Mouse (Mus musculus): ENCODE results near the gene Ccl24. TPM values are rescaled to one million over a fixed set of nuclear protein-coding genes. Genes with fewer than 3 reads are reported as not detected.
A peak's percentile ranks its signal among the peaks of the same experiment; 100 is the strongest.

Ccl24 gene
- polyA plus RNA-seq, 1 experiment from 2014 or later, result 0.31 TPM

DNA sequence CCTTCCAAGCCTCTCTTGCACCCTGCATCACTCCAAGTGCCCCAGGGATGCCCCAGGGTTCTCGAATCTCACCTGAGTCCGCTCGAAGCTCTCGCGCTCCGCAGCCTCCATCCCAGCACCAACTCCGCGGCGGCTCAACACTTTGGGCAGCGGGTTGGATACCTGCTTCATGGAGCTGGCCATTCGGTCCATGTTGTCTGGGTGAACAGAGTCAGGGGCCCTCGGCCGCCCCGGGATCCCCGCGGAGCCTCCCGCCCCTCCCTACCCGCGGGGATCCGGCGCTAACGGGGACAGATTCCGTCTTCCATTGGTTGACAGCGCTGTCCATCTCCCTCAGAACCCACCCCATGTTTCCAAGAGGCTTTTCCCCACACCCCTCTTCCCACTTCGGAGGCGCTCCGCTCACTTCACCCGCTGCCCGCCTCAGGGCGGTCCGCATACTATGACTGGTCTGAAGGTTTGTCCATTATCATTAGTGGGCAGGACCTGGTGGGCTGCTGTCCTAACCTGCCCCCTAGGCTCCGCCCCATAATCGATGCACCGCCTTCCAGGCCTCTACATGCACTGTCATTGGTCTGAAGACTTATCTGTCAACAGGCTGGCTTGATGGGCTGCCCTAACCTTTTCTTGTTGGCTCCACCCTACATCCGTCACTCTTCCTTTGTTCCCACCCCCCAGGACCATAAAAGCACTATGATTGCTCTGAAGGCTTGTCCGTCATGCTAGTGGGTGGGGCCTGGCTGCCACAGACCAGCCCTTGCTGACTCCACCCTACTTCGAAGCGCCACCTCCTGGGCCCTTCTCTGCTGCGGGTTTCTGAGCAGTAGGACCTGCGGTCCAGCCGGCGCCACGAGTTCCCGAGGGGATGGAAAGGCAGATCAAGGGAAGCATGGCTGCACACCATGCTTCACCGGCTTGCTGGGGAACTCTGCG lies 27.7 kb downstream of the Ccl24 start, which contains the start of gene Hip1:
Hip1 (minus strand) TSS at position 256 of the 933 bp plus-strand sequence.
- peak within 1 kb of the TSS; percentile 46 for H3K27ac ChIP-seq
- ATAC-seq (ENCODE audit: insufficient number of reproducible peaks, insufficient read depth, low FRiP score, low TSS enrichment, low read depth), result peak; percentile 100
- peaks cover 18% of the 10 kb centered on the region for H3K4me1 ChIP-seq (replicated peaks)
- H3K36me3 ChIP-seq, result no peaks in the 10 kb centered on the region
- peak within 1 kb of the TSS; percentile 69 for H3K4me3 ChIP-seq (replicated peaks)
- peak within 1 kb of the TSS; percentile 92 for H3K4me2 ChIP-seq
- WGBS, result under 1% methylated on average over 46 of the region's 46 CpGs
- H3K9me3 ChIP-seq, result no peaks in the 10 kb centered on the region
- peaks cover 27% of the 10 kb centered on the region; the same call in 1 of the 2 replicates for H3K27me3 ChIP-seq
- H3K9ac ChIP-seq (replicated peaks), result peak within 1 kb of the TSS; percentile 73

DNA sequence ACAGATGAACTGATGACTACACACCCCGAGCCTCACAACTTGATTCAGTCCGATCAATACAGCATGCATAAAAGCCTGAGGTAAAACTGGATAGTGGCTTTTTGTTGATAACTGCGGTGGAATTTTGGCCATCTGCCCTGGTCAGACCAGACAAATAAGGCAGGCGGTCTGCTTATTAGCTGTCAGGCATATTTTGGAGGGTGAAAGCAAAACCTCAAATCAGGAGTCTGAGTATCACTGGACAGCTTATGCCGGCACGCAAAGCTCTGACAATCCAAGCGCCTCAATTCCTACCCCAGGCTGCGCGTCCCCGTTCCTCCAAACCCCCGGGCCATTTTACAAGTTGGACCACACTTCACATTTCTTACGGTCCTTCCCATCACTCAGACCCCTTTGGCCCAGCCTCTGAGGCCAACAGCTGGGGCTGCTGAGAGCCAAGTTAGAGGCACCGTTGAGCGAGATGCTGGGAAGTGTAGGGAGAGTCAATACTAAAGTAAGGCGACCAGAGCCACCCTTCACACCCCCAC lies 28.8 kb downstream of the Ccl24 start:
- no peak for ATAC-seq (ENCODE audit: insufficient number of reproducible peaks, insufficient read depth, low FRiP score, low TSS enrichment, low read depth)
- peak overlapping the region; percentile 92 for H3K4me2 ChIP-seq
- no peaks in the 10 kb centered on the region for H3K9me3 ChIP-seq
- H3K4me3 ChIP-seq (replicated peaks), result peak overlapping the region; percentile 69
- peaks cover 18% of the 10 kb centered on the region for H3K4me1 ChIP-seq (replicated peaks)
- H3K27me3 ChIP-seq, result peaks cover 21% of the 10 kb centered on the region; the same call in 1 of the 2 replicates
- peak overlapping the region; percentile 73 for H3K9ac ChIP-seq (replicated peaks)
- no peak overlapping the region for H3K27ac ChIP-seq
- 8% methylated on average over 15 of the region's 15 CpGs for WGBS
- H3K36me3 ChIP-seq, result no peaks in the 10 kb centered on the region

DNA sequence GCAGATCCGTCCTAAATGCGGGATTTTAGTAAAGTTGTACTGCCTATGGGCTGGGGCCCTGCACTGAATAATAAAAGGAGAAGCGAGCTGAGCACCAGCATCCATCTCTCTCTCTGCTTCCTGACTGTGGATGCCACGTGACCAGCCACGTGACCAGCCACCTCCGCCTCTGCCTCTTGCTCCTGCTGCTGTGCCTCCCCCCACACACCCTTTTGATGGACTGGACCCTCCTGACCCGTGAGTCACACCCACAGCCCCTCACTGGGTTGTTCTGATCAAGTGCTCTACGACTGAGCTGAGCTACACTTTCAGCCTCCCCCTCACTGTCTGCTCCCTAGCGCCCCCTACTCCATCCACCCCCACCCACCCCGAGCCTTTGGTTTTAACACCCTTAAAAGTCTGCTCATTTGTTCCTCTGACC lies 35.0 kb downstream of the Ccl24 start:
- 79% methylated on average over 10 of the region's 10 CpGs for WGBS
- no peaks in the 10 kb centered on the region for H3K36me3 ChIP-seq

DNA sequence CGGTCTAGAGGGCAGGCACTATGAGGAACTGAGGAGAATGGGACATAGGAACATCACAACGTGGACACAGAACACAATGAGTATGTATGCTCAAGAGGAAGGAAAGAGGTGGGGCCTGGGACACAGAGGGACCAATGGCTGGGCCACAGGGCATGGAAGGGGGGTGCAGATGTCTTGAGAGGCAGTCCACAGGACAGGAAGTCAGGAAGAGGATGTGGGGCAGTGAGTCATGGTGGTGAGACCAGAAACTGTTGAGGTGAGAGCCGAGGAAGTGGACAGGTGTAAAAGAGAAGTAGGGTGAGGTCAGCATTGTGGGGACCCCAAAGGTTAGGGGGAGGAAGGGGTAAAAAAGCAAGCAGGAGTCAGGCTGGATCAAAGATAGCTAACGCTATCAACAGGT lies 35.5 kb downstream of the Ccl24 start:
- Histone ChIP-seq H3K4me3 (replicated peaks) (no peak overlapping the region), H3K4me2 (no peak overlapping the region), H3K36me3 (0 out of 2 replicates have a peak, but pooled peaks cover under 1% of the 10 kb centered on the region), H3K27me3 (no peaks in the 10 kb centered on the region), H3K9ac (replicated peaks) (no peak overlapping the region), H3K9me3 (no peaks in the 10 kb centered on the region), H3K4me1 (replicated peaks) (no peaks in the 10 kb centered on the region), H3K27ac (no peak overlapping the region)
- ATAC-seq (ENCODE audit: insufficient number of reproducible peaks, insufficient read depth, low FRiP score, low TSS enrichment, low read depth), result no peak; the same call in 1 of the 2 replicates
- WGBS, result 78% methylated on average over 4 of the region's 4 CpGs

More for the DNA sequence above, 35.0 kb downstream of the Ccl24 start:
- Histone ChIP-seq H3K4me2 (no peak overlapping the region), H3K4me1 (replicated peaks) (no peaks in the 10 kb centered on the region), H3K27ac (no peak overlapping the region), H3K27me3 (no peaks in the 10 kb centered on the region), H3K9ac (replicated peaks) (no peak overlapping the region), H3K9me3 (no peaks in the 10 kb centered on the region), H3K4me3 (replicated peaks) (no peak overlapping the region)
- no peak for ATAC-seq (ENCODE audit: insufficient number of reproducible peaks, insufficient read depth, low FRiP score, low TSS enrichment, low read depth)

DNA sequence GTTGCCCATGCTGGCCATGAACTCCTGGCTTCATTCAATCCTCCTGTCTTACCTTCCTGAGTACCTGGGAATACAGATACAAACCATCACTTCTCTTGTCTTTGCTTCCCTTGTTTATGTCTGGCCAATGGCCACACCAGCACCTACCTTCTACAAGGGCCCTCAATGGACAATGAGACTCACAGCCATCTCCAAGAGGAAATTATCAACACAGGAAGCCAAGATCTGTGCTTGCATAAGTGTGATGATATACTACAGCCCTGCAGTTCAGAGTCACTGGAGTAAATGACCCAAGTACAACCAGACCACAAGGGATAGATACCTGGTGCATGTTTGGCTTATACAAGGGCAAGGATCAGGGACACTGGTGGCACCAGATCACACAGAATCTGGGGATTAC lies 37.0 kb downstream of the Ccl24 start:
- Histone ChIP-seq H3K4me2 (no peak overlapping the region), H3K4me3 (replicated peaks) (no peak overlapping the region), H3K4me1 (replicated peaks) (0 out of 2 replicates have a peak, but pooled peaks cover 3% of the 10 kb centered on the region), H3K9me3 (no peaks in the 10 kb centered on the region), H3K27me3 (no peaks in the 10 kb centered on the region), H3K36me3 (0 out of 2 replicates have a peak, but pooled peaks cover 8% of the 10 kb centered on the region), H3K9ac (replicated peaks) (no peak overlapping the region), H3K27ac (no peak overlapping the region)
- no peak for ATAC-seq (ENCODE audit: insufficient number of reproducible peaks, insufficient read depth, low FRiP score, low TSS enrichment, low read depth)

DNA sequence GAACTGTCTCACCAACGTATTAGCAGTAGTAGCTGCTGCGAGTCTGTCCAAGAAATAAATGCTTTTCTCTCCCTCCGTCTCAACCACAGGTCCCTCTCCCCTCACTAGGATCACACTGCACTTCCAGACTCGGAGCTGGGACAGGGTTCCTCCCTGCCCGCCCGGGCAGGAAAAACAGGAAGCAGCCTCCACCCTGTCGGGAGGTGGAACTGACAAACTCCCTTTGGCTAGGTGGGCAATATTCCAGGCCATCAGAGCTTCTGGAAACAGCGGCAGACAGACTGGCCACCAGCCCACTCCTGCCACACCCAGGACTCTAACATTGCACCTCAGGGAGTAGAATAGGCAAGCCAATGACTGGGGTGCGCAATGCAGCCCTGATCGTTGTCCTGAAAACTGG lies 39.4 kb downstream of the Ccl24 start:
- ATAC-seq (ENCODE audit: insufficient number of reproducible peaks, insufficient read depth, low FRiP score, low TSS enrichment, low read depth), result no peak
- Histone ChIP-seq H3K36me3 (0 out of 2 replicates have a peak, but pooled peaks cover 8% of the 10 kb centered on the region), H3K27ac (no peak overlapping the region), H3K4me1 (replicated peaks) (0 out of 2 replicates have a peak, but pooled peaks cover 3% of the 10 kb centered on the region), H3K4me3 (replicated peaks) (no peak overlapping the region), H3K9ac (replicated peaks) (no peak overlapping the region), H3K4me2 (no peak overlapping the region), H3K9me3 (no peaks in the 10 kb centered on the region), H3K27me3 (no peaks in the 10 kb centered on the region)
- WGBS, result 81% methylated on average over 10 of the region's 10 CpGs

DNA sequence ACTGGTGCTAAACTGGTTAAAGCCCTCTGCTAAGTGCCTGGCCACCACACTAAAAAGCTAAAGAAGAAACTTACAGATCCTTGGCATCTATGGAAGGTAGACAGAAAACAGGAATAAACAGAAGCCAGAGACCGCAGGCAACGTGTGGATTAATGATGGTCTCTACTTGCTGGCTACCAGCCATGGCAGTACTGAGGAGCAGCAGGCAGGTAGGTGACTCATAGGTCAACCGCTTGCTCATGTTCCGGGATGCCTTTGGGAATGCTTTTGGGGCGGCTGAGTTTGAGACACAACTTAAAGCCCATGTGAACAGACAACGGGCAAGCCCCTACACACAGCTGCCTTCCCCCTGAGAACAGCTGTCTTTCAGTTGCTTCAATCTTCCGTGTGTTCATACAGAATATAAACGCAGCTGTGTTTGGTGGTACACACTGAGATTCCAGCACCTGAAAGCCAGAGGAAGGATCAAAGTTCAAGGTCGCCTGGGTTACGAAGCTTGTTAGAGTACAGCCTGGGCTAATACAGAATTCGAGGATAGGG lies 41.5 kb downstream of the Ccl24 start:
- H3K4me1 ChIP-seq (replicated peaks), result 0 out of 2 replicates have a peak, but pooled peaks cover 3% of the 10 kb centered on the region
- no peak overlapping the region for H3K9ac ChIP-seq (replicated peaks)
- H3K27ac ChIP-seq, result no peak overlapping the region
- H3K4me2 ChIP-seq, result no peak overlapping the region
- 0 out of 2 replicates have a peak, but pooled peaks cover 15% of the 10 kb centered on the region for H3K36me3 ChIP-seq
- 84% methylated on average over 11 of the region's 11 CpGs for WGBS
- H3K9me3 ChIP-seq, result no peaks in the 10 kb centered on the region
- no peaks in the 10 kb centered on the region for H3K27me3 ChIP-seq
- no peak for ATAC-seq (ENCODE audit: insufficient number of reproducible peaks, insufficient read depth, low FRiP score, low TSS enrichment, low read depth)
- H3K4me3 ChIP-seq (replicated peaks), result no peak overlapping the region

DNA sequence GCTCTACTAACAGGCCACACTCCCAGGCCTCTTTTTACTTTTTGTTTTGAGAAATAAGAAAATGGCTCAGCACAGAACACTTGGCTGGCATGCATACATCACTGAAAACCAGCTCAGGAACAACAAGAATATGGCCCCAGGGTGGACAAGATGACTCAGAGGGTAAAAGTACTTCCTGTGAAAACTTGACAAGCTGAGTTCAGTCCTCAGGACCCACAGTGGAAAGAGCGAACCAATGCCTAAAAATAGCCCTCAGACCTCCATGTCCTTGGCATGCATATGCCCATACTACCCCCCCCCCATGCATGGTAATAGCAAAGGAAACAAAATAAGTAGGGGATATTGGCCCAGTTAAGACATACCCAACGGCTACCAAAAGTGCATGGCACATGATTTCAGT lies 42.9 kb downstream of the Ccl24 start:
- WGBS, result 91% methylated on average over 2 of the region's 2 CpGs
- Histone ChIP-seq H3K4me3 (replicated peaks) (no peak overlapping the region), H3K27ac (no peak overlapping the region), H3K27me3 (no peaks in the 10 kb centered on the region), H3K9me3 (no peaks in the 10 kb centered on the region), H3K36me3 (0 out of 2 replicates have a peak, but pooled peaks cover 15% of the 10 kb centered on the region), H3K4me1 (replicated peaks) (peaks cover 10% of the 10 kb centered on the region), H3K4me2 (no peak overlapping the region), H3K9ac (replicated peaks) (no peak overlapping the region)
- ATAC-seq (ENCODE audit: insufficient number of reproducible peaks, insufficient read depth, low FRiP score, low TSS enrichment, low read depth), result no peak

DNA sequence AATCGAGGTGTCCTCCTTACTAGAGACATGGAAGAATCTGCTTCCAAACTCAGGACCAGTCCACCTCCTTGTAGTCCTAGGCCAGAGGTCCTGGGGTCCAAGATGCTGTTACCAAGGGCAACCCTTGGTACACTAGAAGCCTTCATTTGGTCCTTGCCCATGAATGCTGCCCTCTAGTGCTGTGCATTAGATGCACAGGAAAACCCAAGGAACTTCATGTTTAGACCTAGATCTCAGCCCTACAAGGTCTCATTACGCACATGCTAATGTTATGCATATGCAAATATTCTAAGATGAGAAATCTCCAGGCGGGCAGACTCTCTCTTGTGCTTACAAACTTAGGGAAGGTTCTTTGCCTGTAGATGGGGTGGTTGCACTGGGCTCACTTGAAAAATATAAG lies 43.5 kb downstream of the Ccl24 start:
- ATAC-seq (ENCODE audit: insufficient number of reproducible peaks, insufficient read depth, low FRiP score, low TSS enrichment, low read depth), result no peak
- 79% methylated on average over 3 of the region's 3 CpGs for whole genome bisulfite sequencing
- Histone ChIP-seq H3K27me3 (no peaks in the 10 kb centered on the region), H3K9ac (replicated peaks) (no peak overlapping the region), H3K4me3 (replicated peaks) (no peak overlapping the region), H3K36me3 (0 out of 2 replicates have a peak, but pooled peaks cover 15% of the 10 kb centered on the region), H3K4me2 (no peak overlapping the region), H3K9me3 (no peaks in the 10 kb centered on the region), H3K4me1 (replicated peaks) (peaks cover 14% of the 10 kb centered on the region), H3K27ac (no peak overlapping the region)

DNA sequence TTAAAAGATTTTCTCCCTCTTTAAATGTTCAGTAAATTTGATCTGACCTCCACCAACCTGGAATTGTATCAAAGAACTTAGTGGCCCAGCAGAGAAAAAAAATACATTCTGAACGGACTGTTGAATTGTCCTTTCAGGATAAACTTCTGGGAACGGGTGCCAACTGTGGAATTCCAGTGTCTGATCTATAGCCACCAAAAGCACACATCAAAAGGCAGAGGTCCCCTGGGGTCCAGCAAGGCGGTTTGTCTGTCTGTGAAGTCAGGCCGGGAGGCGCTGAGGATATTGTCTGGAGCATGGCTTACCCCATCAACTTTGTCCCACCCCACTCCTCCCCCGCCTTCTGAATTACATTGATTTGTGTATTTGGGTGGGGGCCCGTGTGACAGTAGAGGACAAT lies 44.9 kb downstream of the Ccl24 start:
- H3K36me3 ChIP-seq, result 0 out of 2 replicates have a peak, but pooled peaks cover 15% of the 10 kb centered on the region
- WGBS, result 36% methylated on average over 7 of the region's 7 CpGs
- H3K4me2 ChIP-seq, result no peak overlapping the region
- no peak overlapping the region for H3K4me3 ChIP-seq (replicated peaks)
- H3K4me1 ChIP-seq (replicated peaks), result peaks cover 14% of the 10 kb centered on the region
- no peak overlapping the region for H3K27ac ChIP-seq
- peaks cover 4% of the 10 kb centered on the region; the same call in 1 of the 2 replicates for H3K9me3 ChIP-seq
- no peak overlapping the region for H3K9ac ChIP-seq (replicated peaks)
- no peaks in the 10 kb centered on the region for H3K27me3 ChIP-seq
- no peak for ATAC-seq (ENCODE audit: insufficient number of reproducible peaks, insufficient read depth, low FRiP score, low TSS enrichment, low read depth)

Measured in limb, embryonic 12.5 days (tissue).